Mouse (Mus musculus): ENCODE measurements around the gene Sdccag8. TPM values are rescaled to one million over a fixed set of nuclear protein-coding genes. Genes with fewer than 3 reads are reported as not detected.
A peak's percentile ranks its signal among the peaks of the same experiment; 100 is the strongest.

The Sdccag8 gene
- polyA plus RNA-seq, 1 experiment from 2014 or later = 5.2 TPM

DNA sequence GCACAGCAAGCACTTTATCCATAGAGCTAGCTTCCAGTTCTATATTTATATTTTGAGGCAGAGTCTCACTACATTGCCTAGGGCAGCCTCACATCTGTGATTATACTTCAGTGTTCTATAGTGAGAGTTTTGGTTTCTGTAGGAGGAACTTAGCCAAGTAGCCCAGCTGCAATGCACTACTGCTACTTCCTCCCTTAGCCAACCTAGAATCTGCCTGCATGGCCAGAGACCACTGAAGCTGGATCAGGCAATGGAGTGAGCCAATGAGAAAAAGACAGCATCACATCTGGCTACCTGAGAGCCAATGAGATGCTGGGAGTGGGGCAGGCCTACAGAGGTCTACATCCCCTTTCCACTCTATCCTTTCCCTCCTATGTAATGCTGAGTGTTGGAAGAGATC lies 251.3 kb downstream of the Sdccag8 start:
- H3K4me3 ChIP-seq (ENCODE audit: low read depth, low read length) = no peak overlapping the region
- no peaks in the 10 kb centered on the region for H3K27me3 ChIP-seq (ENCODE audit: control insufficient read depth, insufficient read depth, low read depth, low read length)
- no peak overlapping the region for H3K9ac ChIP-seq (ENCODE audit: low read depth, low read length)
- no peak overlapping the region for H3K4me2 ChIP-seq (ENCODE audit: low read depth, low read length)
- no peaks in the 10 kb centered on the region for H3K4me1 ChIP-seq (ENCODE audit: control insufficient read depth, low read depth, low read length)
- H3K27ac ChIP-seq (ENCODE audit: low read length) = no peak overlapping the region
- no peaks in the 10 kb centered on the region for H3K9me3 ChIP-seq (replicated peaks; ENCODE audit: control insufficient read depth, low read length)
- H3K36me3 ChIP-seq (ENCODE audit: control insufficient read depth, insufficient read depth) = no peaks in the 10 kb centered on the region
- no peak for ATAC-seq (ENCODE audit: low read depth)

DNA sequence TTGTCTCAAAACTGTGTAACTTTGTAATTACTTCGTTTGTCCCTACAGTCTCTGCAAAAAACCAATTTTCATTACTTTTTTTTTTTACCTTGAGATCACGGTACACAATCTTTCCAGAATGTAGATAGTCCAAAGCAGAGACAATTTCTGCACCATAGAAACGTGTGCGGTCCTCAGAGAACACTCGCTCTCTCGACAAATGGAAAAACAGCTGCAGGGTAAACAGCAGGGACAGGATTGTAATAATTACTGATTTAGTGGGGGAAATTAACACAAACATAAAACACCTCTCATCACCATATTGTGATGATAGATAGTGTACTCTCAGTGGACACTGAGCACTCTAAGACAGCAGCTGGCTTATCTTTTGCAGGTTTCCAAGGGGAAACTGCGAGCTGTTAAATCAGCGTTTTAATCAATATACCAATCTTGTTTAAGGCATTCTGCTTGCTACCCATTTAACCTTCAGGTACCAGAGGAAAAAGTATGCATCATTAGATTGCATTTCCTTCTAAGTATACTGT lies 252.7 kb downstream of the Sdccag8 start:
- Histone ChIP-seq H3K9ac (ENCODE audit: low read depth, low read length) (no peak overlapping the region), H3K27ac (ENCODE audit: low read length) (no peak overlapping the region), H3K4me1 (ENCODE audit: control insufficient read depth, low read depth, low read length) (no peaks in the 10 kb centered on the region), H3K4me3 (ENCODE audit: low read depth, low read length) (no peak overlapping the region), H3K4me2 (ENCODE audit: low read depth, low read length) (no peak overlapping the region), H3K36me3 (ENCODE audit: control insufficient read depth, insufficient read depth) (no peaks in the 10 kb centered on the region), H3K27me3 (ENCODE audit: control insufficient read depth, insufficient read depth, low read depth, low read length) (no peaks in the 10 kb centered on the region), H3K9me3 (replicated peaks; ENCODE audit: control insufficient read depth, low read length) (no peaks in the 10 kb centered on the region)
- WGBS (ENCODE audit: insufficient replicate concordance) = 64% methylated on average over 8 of the region's 8 CpGs
- no peak for ATAC-seq (ENCODE audit: low read depth)

DNA sequence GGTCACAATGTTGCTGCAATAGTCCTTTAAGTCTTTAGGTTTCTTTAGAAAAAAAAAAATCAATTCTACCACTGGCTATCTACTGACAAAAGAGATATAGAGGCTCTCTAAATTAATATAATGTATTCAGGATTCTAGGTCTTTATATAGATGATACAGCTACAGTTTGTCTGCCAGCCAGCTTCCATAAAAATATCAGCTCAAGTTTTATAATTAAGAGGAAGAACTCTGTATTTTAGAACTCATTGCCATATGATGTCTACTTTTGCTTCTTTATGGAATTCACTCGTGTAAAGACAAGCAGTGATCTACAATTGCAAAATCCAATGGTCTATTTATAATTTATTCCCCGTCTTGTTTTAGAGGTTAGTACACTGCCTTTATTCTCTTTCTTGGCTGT lies 254.7 kb downstream of the Sdccag8 start:
- no peaks in the 10 kb centered on the region for H3K36me3 ChIP-seq (ENCODE audit: control insufficient read depth, insufficient read depth)
- no peak overlapping the region for H3K4me2 ChIP-seq (ENCODE audit: low read depth, low read length)
- H3K4me3 ChIP-seq (ENCODE audit: low read depth, low read length) = no peak overlapping the region
- H3K27ac ChIP-seq (ENCODE audit: low read length) = no peak overlapping the region
- H3K9me3 ChIP-seq (replicated peaks; ENCODE audit: control insufficient read depth, low read length) = no peaks in the 10 kb centered on the region
- ATAC-seq (ENCODE audit: low read depth) = no peak
- H3K4me1 ChIP-seq (ENCODE audit: control insufficient read depth, low read depth, low read length) = no peaks in the 10 kb centered on the region
- WGBS (ENCODE audit: insufficient replicate concordance) = 58% methylated on average over 2 of the region's 2 CpGs
- no peak overlapping the region for H3K9ac ChIP-seq (ENCODE audit: low read depth, low read length)
- H3K27me3 ChIP-seq (ENCODE audit: control insufficient read depth, insufficient read depth, low read depth, low read length) = no peaks in the 10 kb centered on the region

MicroRNAs encoded within 50 kb of the gene (microRNA counts, 519-probe panel; counts per million panel counts)
- microRNA mmu-miR-350 = 2,436 counts per million, percentile 62 among the panel's probes with 10 or more counts

Small RNAs within 50 kb of the gene (microRNA-seq; reads per million reads assigned to microRNA genes)
- gene Gm25993 (not detected), gene Mir350 (394 reads per million, percentile 67 among the genes with 10 or more reads in this experiment)

Other genes with a start within 250 kb of the Sdccag8 start
- gene Cep170, start 593 bp upstream of the Sdccag8 start, polyA plus RNA-seq (2015; fragmentation: Nextera tagmentation; extraction: Ambion mirVana) = 4.5 and 6.4 TPM in 2 replicates